ENCODE assay signal across 7 mouse cellular contexts in the genomic region with DNA sequence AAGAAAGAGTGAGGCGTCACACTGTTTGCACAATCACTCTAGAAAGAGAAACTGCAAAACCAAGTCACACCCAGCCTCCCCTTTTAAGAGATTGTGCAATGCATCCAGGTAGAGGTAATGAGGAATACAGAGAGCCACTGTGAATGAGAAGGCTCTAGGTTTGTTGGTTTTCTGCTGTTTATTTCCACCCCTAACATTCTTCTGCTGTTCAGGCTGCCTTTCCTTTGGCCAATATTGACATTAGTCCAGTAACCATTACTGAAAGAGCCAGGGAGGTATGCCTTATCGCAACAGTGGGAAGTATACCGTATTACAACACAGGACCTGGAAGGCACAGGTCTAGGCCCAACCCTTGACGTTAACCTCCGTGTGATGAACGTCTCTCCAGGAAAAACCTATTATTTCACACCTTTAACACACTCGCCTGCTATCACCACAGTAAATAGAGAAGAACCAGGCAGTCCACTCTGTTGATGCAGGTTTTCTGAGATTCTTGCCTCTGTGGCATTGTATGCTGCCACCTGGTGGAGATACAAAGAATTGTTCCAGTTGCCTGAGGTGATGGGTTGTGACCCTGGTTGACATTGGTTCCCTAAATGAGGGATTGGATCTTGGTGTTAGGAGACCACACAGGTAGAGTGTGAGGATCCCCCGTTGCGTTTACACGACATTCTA. TPM values are rescaled to one million over a fixed set of nuclear protein-coding genes. Genes with fewer than 3 reads are reported as not detected.
DNase-seq lines count a peak whose midpoint lies in the region; ATAC-seq and TF ChIP-seq lines count a peak whose summit lies in the region.

No protein-coding gene starts in this region.

- H3K4me2 ChIP-seq in forebrain, embryonic 11.5 days (ENCODE audit: low read depth, low read length, severe bottlenecking) = no peak overlapping the region

- DNase-seq in MEL (ENCODE audit: low read depth, low spot score) = peak; percentile 33
- DNase-seq in adrenal gland, postnatal 36 days = peak; percentile 24 to 40
- peak; percentile 60 for DNase-seq in forebrain, embryonic 11.5 days (ENCODE audit: low spot score)
- peak; percentile 53 for DNase-seq in induced T-regulatory cell, adult 2 months (ENCODE audit: low read depth)
- peak; percentile 35 to 38 for DNase-seq in left cerebral cortex, postnatal 36 days (ENCODE audit: low spot score in 2 of 2)
- DNase-seq in midbrain, embryonic 10.5 days (ENCODE audit: low spot score) = peak; percentile 50
- peak; percentile 17 to 48 for DNase-seq in spleen, postnatal 10 days (ENCODE audit: low spot score in 2 of 2)

- 41% methylated on average over 10 of the region's 10 CpGs for WGBS in forebrain, embryonic 11.5 days
- 41% methylated on average over 10 of the region's 10 CpGs for WGBS in midbrain, embryonic 10.5 days

- intact Hi-C loops in left cerebral cortex, postnatal 36 days (cut with DNase I) = loop anchor here (2.0 to 10.0 kb wide), 3 partner anchors 163 to 708 kb away; partner anchors contain the start of gene Fam155a

- H3K27me3 ChIP-seq in MEL (ENCODE audit: control insufficient read depth in 1 of 2, insufficient read depth in 2 of 2, low read length in 2 of 2) = no peaks in the 10 kb centered on the region
- no peaks in the 10 kb centered on the region for H3K27me3 ChIP-seq in forebrain, embryonic 11.5 days (ENCODE audit: control insufficient read depth, insufficient read depth, low read length)
- no peaks in the 10 kb centered on the region for H3K27me3 ChIP-seq in midbrain, embryonic 10.5 days (ENCODE audit: low read depth, poor library complexity, severe bottlenecking)

- no peaks in the 10 kb centered on the region for H3K9me3 ChIP-seq in MEL (replicated peaks; ENCODE audit: insufficient read depth, low read length)
- no peaks in the 10 kb centered on the region for H3K9me3 ChIP-seq in forebrain, embryonic 11.5 days (ENCODE audit: control insufficient read depth, low read length)
- H3K9me3 ChIP-seq in midbrain, embryonic 10.5 days (replicated peaks) = no peaks in the 10 kb centered on the region

- TF ChIP-seq EP300 in MEL (IDR thresholded peaks at IDR 0.05; ENCODE audit: low read depth in 1 of 2, low read length in 2 of 2) = no peak

- no peaks in the 10 kb centered on the region for H3K79me2 ChIP-seq in MEL (ENCODE audit: control insufficient read depth, insufficient read depth, low read length, poor library complexity)

- TF ChIP-seq CTCF in MEL (IDR thresholded peaks at IDR 0.05 in 2 of 3, conservative IDR thresholded peaks at IDR 0.05 in 1 of 3; ENCODE audit: control insufficient read depth in 1 of 3, insufficient read depth in 1 of 3, low read depth in 2 of 3, low read length in 3 of 3, poor library complexity in 1 of 3, severe bottlenecking in 1 of 3) = peak; percentile 49 to 76 (median 67)

- H3K36me3 ChIP-seq in MEL (ENCODE audit: control insufficient read depth in 1 of 2, insufficient read depth in 2 of 2, low read length in 2 of 2) = no peaks in the 10 kb centered on the region
- no peaks in the 10 kb centered on the region for H3K36me3 ChIP-seq in forebrain, embryonic 11.5 days (ENCODE audit: control insufficient read depth, insufficient read depth, low read length)
- H3K36me3 ChIP-seq in midbrain, embryonic 10.5 days = no peaks in the 10 kb centered on the region

- H3K9ac ChIP-seq in MEL (ENCODE audit: control insufficient read depth, low read depth, low read length, poor library complexity, severe bottlenecking) = no peak overlapping the region
- no peak overlapping the region for H3K9ac ChIP-seq in forebrain, embryonic 11.5 days (ENCODE audit: low read length)

- ATAC-seq in forebrain, embryonic 11.5 days (replicated peaks; ENCODE audit: low FRiP score) = peak; percentile 58; the same call in 1 of the 2 replicates

- H3K4me1 ChIP-seq in MEL (ENCODE audit: control insufficient read depth in 1 of 2, insufficient read depth in 2 of 2, low read length in 2 of 2) = no peaks in the 10 kb centered on the region
- H3K4me1 ChIP-seq in forebrain, embryonic 11.5 days (replicated peaks; ENCODE audit: control insufficient read depth, insufficient read depth, low read length) = no peaks in the 10 kb centered on the region
- H3K4me1 ChIP-seq in midbrain, embryonic 10.5 days = peaks cover 6% of the 10 kb centered on the region; the same call in 1 of the 2 replicates

- no peak overlapping the region for H3K27ac ChIP-seq in MEL (ENCODE audit: control insufficient read depth, low read depth, low read length)
- H3K27ac ChIP-seq in forebrain, embryonic 11.5 days (ENCODE audit: low read depth, low read length) = no peak overlapping the region
- no peak overlapping the region for H3K27ac ChIP-seq in midbrain, embryonic 10.5 days (replicated peaks)

- peak; percentile 55 for TF ChIP-seq RAD21 in MEL (IDR thresholded peaks at IDR 0.05; ENCODE audit: low read depth, low read length)

- H3K4me3 ChIP-seq in MEL (ENCODE audit: control insufficient read depth in 1 of 2, insufficient read depth in 1 of 2, low read depth in 2 of 2, low read length in 2 of 2) = no peak overlapping the region
- no peak overlapping the region for H3K4me3 ChIP-seq in forebrain, embryonic 11.5 days (ENCODE audit: low read depth, low read length)
- H3K4me3 ChIP-seq in midbrain, embryonic 10.5 days = no peak overlapping the region

- no peak for TF ChIP-seq POLR2A in MEL (IDR thresholded peaks at IDR 0.05; ENCODE audit: control insufficient read depth in 1 of 2, insufficient read depth in 1 of 2, low read depth in 1 of 2, low read length in 2 of 2, poor library complexity in 1 of 2)

TF ChIP-seq in MEL, 35 proteins besides CTCF, POLR2A, EP300 and RAD21:
- TF ChIP-seq CHD2 (IDR thresholded peaks at IDR 0.05; ENCODE audit: low read length) (no peak), SMC3 (IDR thresholded peaks at IDR 0.05; ENCODE audit: low read depth, low read length) (peak; percentile 74), ZC3H11A (IDR thresholded peaks at IDR 0.05; ENCODE audit: low read depth, low read length) (peak; percentile 30; the same call in 1 of the 2 replicates)

RNA-seq across cellular contexts. Expression of gene Lig4, which starts 42.5 kb away (rescaled TPM):
- 1.5 and 1.7 TPM in 2 replicates for total RNA-seq in MEL (2012; rRNA removed)
- polyA plus RNA-seq in MEL (2012; ENCODE audit: insufficient read depth in 1 of 2, insufficient read length in 2 of 2, low read depth in 1 of 2, low replicate concordance in 2 of 2, missing spikeins in 1 of 2) = 1 to 10 TPM in 1 of 2 experiments, not detected in 1; 3.6 TPM
- total RNA-seq in adrenal gland, postnatal 36 days (2021) = 1 to 10 TPM; 8.3 to 9.7 TPM
- polyA plus RNA-seq in forebrain, embryonic 11.5 days (2014; fragmentation: Nextera tagmentation; extraction: Ambion mirVana) = 10.0 and 11.5 TPM in 2 replicates
- total RNA-seq in left cerebral cortex, postnatal 36 days (2021) = 1 to 10 TPM; 9.9 to 10.0 TPM
- polyA plus RNA-seq in midbrain, embryonic 10.5 days (2016; fragmentation: Nextera tagmentation; extraction: Ambion mirVana) = 7.4 and 8.2 TPM in 2 replicates

RNA-seq across cellular contexts. Expression of gene Abhd13, which starts 42.5 kb away (rescaled TPM):
- 12.7 and 15.5 TPM in 2 replicates for total RNA-seq in MEL (2012; rRNA removed)
- polyA plus RNA-seq in MEL (2012; ENCODE audit: insufficient read depth in 1 of 2, insufficient read length in 2 of 2, low read depth in 1 of 2, low replicate concordance in 2 of 2, missing spikeins in 1 of 2) = 10 to 100 TPM in 1 of 2 experiments, not detected in 1; 14.0 TPM
- total RNA-seq in adrenal gland, postnatal 36 days (2021) = 10 to 100 TPM; 22.8 to 25.1 TPM
- polyA plus RNA-seq in forebrain, embryonic 11.5 days (2014; fragmentation: Nextera tagmentation; extraction: Ambion mirVana) = 20.5 and 23.1 TPM in 2 replicates
- 10 to 100 TPM; 28.1 to 29.0 TPM for total RNA-seq in left cerebral cortex, postnatal 36 days (2021)
- polyA plus RNA-seq in midbrain, embryonic 10.5 days (2016; fragmentation: Nextera tagmentation; extraction: Ambion mirVana) = 14.3 and 15.2 TPM in 2 replicates
